Mouse (Mus musculus): ENCODE measurements at regions not wholly inside any gene's neighbourhood (a gene's known extent, or its start where the extent isn't known, plus 50 kb on each side); places are given as distances from the start of the nearest gene placed in this dataset.

DNA sequence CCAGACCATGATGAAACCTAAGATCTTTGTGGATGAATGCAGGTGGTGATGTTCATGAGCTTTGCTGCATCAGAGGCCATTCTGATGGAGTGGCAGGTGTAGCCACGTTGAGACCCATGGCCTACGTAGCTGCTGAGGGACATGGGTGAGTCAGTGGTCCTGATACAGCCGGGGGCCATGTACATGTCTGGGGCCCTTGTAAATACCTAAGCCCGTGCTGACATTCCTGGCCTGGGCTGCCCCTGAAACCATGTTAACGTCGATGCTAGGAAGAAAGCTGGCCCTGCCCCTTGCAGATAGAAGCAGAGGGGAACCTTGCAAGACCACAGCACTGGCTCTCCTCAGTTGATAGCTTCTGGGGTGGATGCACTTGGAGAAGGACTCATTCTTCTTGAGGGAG is 165.2 kb downstream of the Fam76b start:
- WGBS: 85% methylated on average over 6 of the region's 6 CpGs
- DNase-seq (ENCODE audit: low spot score) (no peak), ATAC-seq (ENCODE audit: insufficient read depth, low FRiP score, low TSS enrichment) (no peak)
- Histone ChIP-seq H3K9ac (ENCODE audit: low read length) (no peak overlapping the region), H3K4me2 (ENCODE audit: low read depth) (no peak overlapping the region), H3K4me1 (ENCODE audit: control insufficient read depth, insufficient read depth, low read length) (no peaks in the 10 kb centered on the region), H3K4me3 (ENCODE audit: low read depth, low read length) (no peak overlapping the region), H3K27ac (ENCODE audit: low read depth, low read length) (no peak overlapping the region), H3K9me3 (ENCODE audit: control insufficient read depth, low read length) (no peaks in the 10 kb centered on the region), H3K36me3 (ENCODE audit: control insufficient read depth, insufficient read depth, low read length) (no peaks in the 10 kb centered on the region), H3K27me3 (ENCODE audit: control insufficient read depth, insufficient read depth, low read length) (no peaks in the 10 kb centered on the region)

DNA sequence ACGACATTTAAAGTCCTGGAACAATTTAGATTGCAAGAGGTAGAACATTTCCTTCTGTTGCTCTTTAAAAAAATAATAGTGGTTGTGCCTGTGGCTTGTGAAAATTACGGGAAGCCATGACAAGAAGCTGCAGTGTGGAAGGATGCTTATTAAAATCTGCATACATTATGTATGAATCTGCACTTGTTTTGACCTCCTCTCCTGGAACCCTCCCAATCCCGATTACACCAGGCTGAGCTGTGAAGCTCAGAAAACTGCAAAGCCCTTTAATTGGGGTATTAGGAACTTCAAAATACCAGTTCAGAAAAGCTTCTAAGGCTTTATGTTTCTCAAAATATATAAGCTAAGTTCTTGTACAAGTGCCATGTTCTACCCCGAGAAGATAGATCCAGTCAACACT is 171.8 kb downstream of the Fam76b start:
- WGBS: 79% methylated on average over 4 of the region's 4 CpGs
- Histone ChIP-seq H3K9me3 (ENCODE audit: control insufficient read depth, low read length) (no peaks in the 10 kb centered on the region), H3K4me2 (ENCODE audit: low read depth) (no peak overlapping the region), H3K27me3 (ENCODE audit: control insufficient read depth, insufficient read depth, low read length) (no peaks in the 10 kb centered on the region), H3K9ac (ENCODE audit: low read length) (no peak overlapping the region), H3K4me1 (ENCODE audit: control insufficient read depth, insufficient read depth, low read length) (no peaks in the 10 kb centered on the region), H3K27ac (ENCODE audit: low read depth, low read length) (no peak overlapping the region), H3K36me3 (ENCODE audit: control insufficient read depth, insufficient read depth, low read length) (no peaks in the 10 kb centered on the region), H3K4me3 (ENCODE audit: low read depth, low read length) (no peak overlapping the region)
- ATAC-seq (ENCODE audit: insufficient read depth, low FRiP score, low TSS enrichment) (no peak), DNase-seq (ENCODE audit: low spot score) (no peak)

DNA sequence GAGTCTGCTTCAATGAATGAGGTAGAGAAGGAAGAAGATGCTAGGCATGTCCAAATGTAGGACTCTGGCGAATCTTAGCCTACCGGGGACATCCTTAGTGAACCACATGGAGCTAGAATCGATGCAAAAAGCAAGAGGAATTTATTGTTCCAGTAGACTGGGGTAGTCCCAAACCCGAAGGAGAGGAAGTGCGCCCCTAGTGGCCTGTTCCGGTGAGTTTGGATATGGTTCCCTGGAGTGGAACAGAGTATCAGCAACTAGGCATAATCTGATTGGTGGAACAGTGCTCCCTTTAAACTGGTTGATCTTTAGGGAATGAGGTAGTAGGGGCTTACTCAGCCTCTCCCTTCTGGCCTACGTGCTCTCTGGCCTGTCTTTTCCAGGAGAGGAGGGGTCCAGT is 174.0 kb downstream of the Fam76b start:
- no peaks in the 10 kb centered on the region for H3K27me3 ChIP-seq (ENCODE audit: control insufficient read depth, insufficient read depth, low read length)
- H3K4me2 ChIP-seq (ENCODE audit: low read depth): no peak overlapping the region
- H3K27ac ChIP-seq (ENCODE audit: low read depth, low read length): no peak overlapping the region
- no peaks in the 10 kb centered on the region for H3K36me3 ChIP-seq (ENCODE audit: control insufficient read depth, insufficient read depth, low read length)
- H3K9ac ChIP-seq (ENCODE audit: low read length): no peak overlapping the region
- no peaks in the 10 kb centered on the region for H3K9me3 ChIP-seq (ENCODE audit: control insufficient read depth, low read length)
- H3K4me1 ChIP-seq (ENCODE audit: control insufficient read depth, insufficient read depth, low read length): no peaks in the 10 kb centered on the region
- H3K4me3 ChIP-seq (ENCODE audit: low read depth, low read length): no peak overlapping the region
- no peak for ATAC-seq (ENCODE audit: insufficient read depth, low FRiP score, low TSS enrichment)
- WGBS: 82% methylated on average over 7 of the region's 7 CpGs
- no peak for DNase-seq (ENCODE audit: low spot score)

DNA sequence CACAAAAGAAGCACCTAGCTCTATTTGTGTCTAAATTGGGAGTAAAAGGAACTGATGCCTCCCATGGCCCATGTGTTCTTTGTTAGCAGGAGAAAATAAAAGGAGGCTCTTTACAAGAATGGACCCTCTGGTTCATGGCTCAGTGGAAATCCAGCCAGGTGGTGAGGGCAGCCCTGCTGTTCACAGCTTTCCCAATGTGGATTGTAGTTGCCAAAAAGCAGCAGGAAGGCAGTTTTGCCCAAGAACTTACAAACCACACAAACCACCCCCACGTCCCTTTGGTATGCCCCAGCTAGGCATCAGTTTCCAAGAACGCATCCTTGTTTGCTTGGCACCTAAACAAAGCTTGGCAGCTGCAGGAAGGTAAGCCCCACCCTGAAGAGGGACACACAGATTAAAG is 174.7 kb downstream of the Fam76b start:
- Histone ChIP-seq H3K4me3 (ENCODE audit: low read depth, low read length) (no peak overlapping the region), H3K27ac (ENCODE audit: low read depth, low read length) (no peak overlapping the region), H3K4me1 (ENCODE audit: control insufficient read depth, insufficient read depth, low read length) (no peaks in the 10 kb centered on the region), H3K9me3 (ENCODE audit: control insufficient read depth, low read length) (no peaks in the 10 kb centered on the region), H3K36me3 (ENCODE audit: control insufficient read depth, insufficient read depth, low read length) (no peaks in the 10 kb centered on the region), H3K27me3 (ENCODE audit: control insufficient read depth, insufficient read depth, low read length) (no peaks in the 10 kb centered on the region), H3K4me2 (ENCODE audit: low read depth) (no peak overlapping the region), H3K9ac (ENCODE audit: low read length) (no peak overlapping the region)
- no peak for ATAC-seq (ENCODE audit: insufficient read depth, low FRiP score, low TSS enrichment)
- no peak for DNase-seq (ENCODE audit: low spot score)
- 67% methylated on average over 2 of the region's 2 CpGs for WGBS

GRCm38 (mm10) chr9:14003163-14003562 is 175.6 kb downstream of the Fam76b start:
- H3K27ac ChIP-seq (ENCODE audit: low read depth, low read length): no peak overlapping the region
- DNase-seq (ENCODE audit: low spot score) (no peak), ATAC-seq (ENCODE audit: insufficient read depth, low FRiP score, low TSS enrichment) (no peak)
- no peaks in the 10 kb centered on the region for H3K4me1 ChIP-seq (ENCODE audit: control insufficient read depth, insufficient read depth, low read length)
- no peak overlapping the region for H3K4me2 ChIP-seq (ENCODE audit: low read depth)
- no peaks in the 10 kb centered on the region for H3K36me3 ChIP-seq (ENCODE audit: control insufficient read depth, insufficient read depth, low read length)
- no peak overlapping the region for H3K9ac ChIP-seq (ENCODE audit: low read length)
- H3K9me3 ChIP-seq (ENCODE audit: control insufficient read depth, low read length): no peaks in the 10 kb centered on the region
- no peak overlapping the region for H3K4me3 ChIP-seq (ENCODE audit: low read depth, low read length)
- WGBS: 90% methylated on average over 3 of the region's 3 CpGs
- H3K27me3 ChIP-seq (ENCODE audit: control insufficient read depth, insufficient read depth, low read length): no peaks in the 10 kb centered on the region

DNA sequence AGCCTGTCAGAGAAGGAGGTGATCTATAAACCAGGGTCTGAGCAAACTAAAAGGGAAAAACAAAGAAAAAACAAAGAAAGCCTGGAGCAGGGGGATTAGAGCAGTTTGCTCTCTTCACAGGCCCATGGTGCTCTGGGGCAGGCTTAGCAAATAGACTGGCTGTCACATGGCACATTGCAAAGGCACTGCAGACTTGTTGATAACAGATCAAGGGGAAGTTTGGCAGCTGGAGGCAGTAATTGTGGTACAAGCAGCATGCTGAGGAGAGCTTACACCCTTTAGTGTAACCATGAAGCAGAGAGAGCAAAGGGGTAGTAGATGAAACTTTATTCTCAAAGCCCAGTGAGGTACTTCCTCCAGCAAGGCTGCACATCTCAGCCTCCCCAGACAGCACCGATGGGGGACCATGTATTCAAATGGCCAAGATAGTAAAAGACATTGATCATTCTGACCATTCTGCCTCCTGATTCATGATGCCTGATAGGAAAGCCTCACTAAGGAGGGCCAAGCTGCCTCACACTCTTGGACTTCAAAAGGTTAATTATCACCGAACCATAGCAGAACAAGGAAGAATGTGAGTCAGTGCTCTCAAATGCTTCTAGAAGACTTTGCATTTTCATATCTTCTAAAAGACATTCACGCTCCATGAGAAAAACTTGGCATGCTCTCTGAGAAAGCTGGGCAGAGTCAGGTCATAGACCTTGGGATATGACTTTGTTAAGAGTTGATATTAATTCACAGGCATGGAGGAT is 178.9 kb downstream of the Fam76b start:
- no peaks in the 10 kb centered on the region for H3K36me3 ChIP-seq (ENCODE audit: control insufficient read depth, insufficient read depth, low read length)
- ATAC-seq (ENCODE audit: insufficient read depth, low FRiP score, low TSS enrichment) (no peak), DNase-seq (ENCODE audit: low spot score) (no peak)
- H3K4me2 ChIP-seq (ENCODE audit: low read depth): no peak overlapping the region
- no peaks in the 10 kb centered on the region for H3K27me3 ChIP-seq (ENCODE audit: control insufficient read depth, insufficient read depth, low read length)
- H3K4me3 ChIP-seq (ENCODE audit: low read depth, low read length): no peak overlapping the region
- no peaks in the 10 kb centered on the region for H3K9me3 ChIP-seq (ENCODE audit: control insufficient read depth, low read length)
- 87% methylated on average over 3 of the region's 3 CpGs for WGBS
- H3K4me1 ChIP-seq (ENCODE audit: control insufficient read depth, insufficient read depth, low read length): no peaks in the 10 kb centered on the region
- H3K9ac ChIP-seq (ENCODE audit: low read length): no peak overlapping the region
- H3K27ac ChIP-seq (ENCODE audit: low read depth, low read length): no peak overlapping the region

DNA sequence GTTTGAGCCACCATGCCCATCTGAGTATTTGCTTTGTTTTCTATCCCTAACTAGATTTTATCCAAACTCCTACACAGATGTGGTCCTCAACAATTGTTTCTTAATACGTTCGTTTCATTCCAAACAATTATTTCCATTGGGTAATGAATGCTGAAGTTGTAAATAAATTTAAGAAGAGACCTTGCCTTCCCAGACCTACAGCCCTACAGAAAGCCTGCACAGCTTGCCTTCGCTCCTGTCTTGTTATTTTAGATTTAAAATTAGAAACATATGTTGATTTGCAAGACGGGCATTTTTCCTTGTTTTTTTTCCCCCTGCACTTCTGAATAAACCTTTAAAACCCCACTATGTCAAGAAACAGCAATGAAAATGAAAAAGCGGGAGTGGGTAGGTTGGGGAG is 181.9 kb downstream of the Fam76b start:
- no peak for ATAC-seq (ENCODE audit: insufficient read depth, low FRiP score, low TSS enrichment)
- 77% methylated on average over 5 of the region's 5 CpGs for WGBS

GRCm38 (mm10) chr9:14010261-14010949 is 182.9 kb downstream of the Fam76b start:
- H3K9me3 ChIP-seq (ENCODE audit: control insufficient read depth, low read length): no peaks in the 10 kb centered on the region
- no peaks in the 10 kb centered on the region for H3K36me3 ChIP-seq (ENCODE audit: control insufficient read depth, insufficient read depth, low read length)
- no peaks in the 10 kb centered on the region for H3K4me1 ChIP-seq (ENCODE audit: control insufficient read depth, insufficient read depth, low read length)
- 44% methylated on average over 5 of the region's 5 CpGs for WGBS
- DNase-seq (ENCODE audit: low spot score) (no peak), ATAC-seq (ENCODE audit: insufficient read depth, low FRiP score, low TSS enrichment) (no peak)
- no peaks in the 10 kb centered on the region for H3K27me3 ChIP-seq (ENCODE audit: control insufficient read depth, insufficient read depth, low read length)
- H3K27ac ChIP-seq (ENCODE audit: low read depth, low read length): no peak overlapping the region
- H3K9ac ChIP-seq (ENCODE audit: low read length): no peak overlapping the region
- no peak overlapping the region for H3K4me2 ChIP-seq (ENCODE audit: low read depth)
- H3K4me3 ChIP-seq (ENCODE audit: low read depth, low read length): no peak overlapping the region

More for the DNA sequence above, 181.9 kb downstream of the Fam76b start:
- H3K4me3 ChIP-seq (ENCODE audit: low read depth, low read length): no peak overlapping the region
- DNase-seq (ENCODE audit: low spot score): no peak
- H3K4me2 ChIP-seq (ENCODE audit: low read depth): no peak overlapping the region
- no peaks in the 10 kb centered on the region for H3K4me1 ChIP-seq (ENCODE audit: control insufficient read depth, insufficient read depth, low read length)
- no peaks in the 10 kb centered on the region for H3K27me3 ChIP-seq (ENCODE audit: control insufficient read depth, insufficient read depth, low read length)
- no peak overlapping the region for H3K9ac ChIP-seq (ENCODE audit: low read length)
- H3K36me3 ChIP-seq (ENCODE audit: control insufficient read depth, insufficient read depth, low read length): no peaks in the 10 kb centered on the region
- H3K9me3 ChIP-seq (ENCODE audit: control insufficient read depth, low read length): no peaks in the 10 kb centered on the region
- H3K27ac ChIP-seq (ENCODE audit: low read depth, low read length): no peak overlapping the region

- ATAC-seq (ENCODE audit: insufficient read depth, low FRiP score, low TSS enrichment): no peak
- no peak for DNase-seq (ENCODE audit: low spot score)
- Histone ChIP-seq H3K27me3 (ENCODE audit: control insufficient read depth, insufficient read depth, low read length) (no peaks in the 10 kb centered on the region), H3K4me2 (ENCODE audit: low read depth) (no peak overlapping the region), H3K4me3 (ENCODE audit: low read depth, low read length) (no peak overlapping the region), H3K9me3 (ENCODE audit: control insufficient read depth, low read length) (no peaks in the 10 kb centered on the region), H3K36me3 (ENCODE audit: control insufficient read depth, insufficient read depth, low read length) (no peaks in the 10 kb centered on the region), H3K27ac (ENCODE audit: low read depth, low read length) (no peak overlapping the region), H3K4me1 (ENCODE audit: control insufficient read depth, insufficient read depth, low read length) (no peaks in the 10 kb centered on the region), H3K9ac (ENCODE audit: low read length) (no peak overlapping the region)
These were observed 196.7 kb downstream of the Fam76b start for GRCm38 (mm10) chr9:14024216-14024615.
